Mouse (Mus musculus) layer of hippocampus, postnatal 25 days (tissue): Measurements from ENCODE around the gene 1700013F07Rik. TPM values are rescaled to one million over a fixed set of nuclear protein-coding genes. Genes with fewer than 3 reads are reported as not detected.

Experiments used
- DNase-seq, 2 experiments: peaks; one replicate each; pipeline ENCODE4 v3.0.0; 2022; ENCODE audit warnings: mixed read lengths in 2 of 2, low spot score in 1 of 2; ENCODE audit errors: extremely low spot score in 1 of 2
- microRNA-seq, 2 experiments: library from miRNA; unstranded; fragments of <30 nt; microRNA quantifications; one replicate each; pipeline ENCODE4 v1.2.0; 2021
- total RNA-seq, 2 experiments: library from RNA; stranded (reverse); gene quantifications; 2 replicates each; pipeline ENCODE4 v1.2.3; 2021

1700013F07Rik gene
- total RNA-seq, 2 experiments from 2014 or later: 0.98 to 2.4 TPM

- DNase-seq: peak in 1 of 2 experiments; percentile 15
Measured at GRCm38 (mm10) chr3:108591530-108592522, 57.9 kb downstream of the 1700013F07Rik start.

Small RNA genes within 50 kb of the gene (microRNA-seq; reads per million reads assigned to microRNA genes)
- gene Gm22860: 0 reads per million in 2 experiments

Other genes starting within 250 kb of the 1700013F07Rik start
- 1 to 10 TPM in 1 of 2 experiments, under 1 TPM in 1; 0.49 to 1.1 TPM for gene Mybphl, start 169.2 kb upstream of the 1700013F07Rik start, total RNA-seq
- 10 to 100 TPM; 15.5 to 17.3 TPM for gene Psrc1, start 150.3 kb upstream of the 1700013F07Rik start, total RNA-seq
- gene Celsr2, start 118.6 kb upstream of the 1700013F07Rik start, total RNA-seq: 100 to 1,000 TPM; 172 to 199 TPM
- gene Sars, start 88.9 kb upstream of the 1700013F07Rik start, total RNA-seq: 100 to 1,000 TPM; 187 to 207 TPM
- gene 5330417C22Rik, start 2.4 kb downstream of the 1700013F07Rik start, total RNA-seq: 10 to 100 TPM; 24.2 to 27.8 TPM
- gene Tmem167b, start 28.3 kb downstream of the 1700013F07Rik start, total RNA-seq: 10 to 100 TPM; 49.6 to 54.1 TPM
- 10 to 100 TPM; 25.6 to 29.0 TPM for gene Taf13, start 37.5 kb downstream of the 1700013F07Rik start, total RNA-seq
- 100 to 1,000 TPM; 130 to 139 TPM for gene Wdr47, start 57.1 kb downstream of the 1700013F07Rik start, total RNA-seq
- gene Clcc1, start 119.8 kb downstream of the 1700013F07Rik start, total RNA-seq: 10 to 100 TPM; 27.0 to 31.0 TPM
- gene Gpsm2, start 188.2 kb downstream of the 1700013F07Rik start, total RNA-seq: 10 to 100 TPM; 17.8 to 17.9 TPM
- not detected for gene Aknad1, start 205.5 kb downstream of the 1700013F07Rik start, total RNA-seq